Mouse (Mus musculus) heart, adult 18-20 months (tissue): ENCODE results near the gene Aco1. TPM values are rescaled to one million over a fixed set of nuclear protein-coding genes. Genes with fewer than 3 reads are reported as not detected.

Experiments
- DNase-seq, 2 experiments: peaks; one replicate each; pipeline ENCODE4 v3.0.0; 2021 to 2022; ENCODE audit warnings: mixed read lengths in 1 of 2
- total RNA-seq, 2 experiments: library from RNA; stranded (reverse); gene quantifications; 2 replicates each; pipeline ENCODE4 v1.2.3; 2021

The Aco1 gene
- total RNA-seq, 2 experiments from 2014 or later, result 28.6 to 34.8 TPM

- DNase-seq, result no peak
Measured at GRCm38 (mm10) chr4:40156582-40157499, 14.0 kb downstream of the Aco1 start.

- DNase-seq, result peak in 1 of 2 experiments; percentile 27
Measured at GRCm38 (mm10) chr4:40157500-40158223, 14.8 kb downstream of the Aco1 start.

- no peak for DNase-seq
Measured at GRCm38 (mm10) chr4:40158224-40158540, 15.3 kb downstream of the Aco1 start.

GRCm38 (mm10) chr4:40160591-40161434 lies 17.9 kb downstream of the Aco1 start:
- no peak for DNase-seq

- DNase-seq, result no peak
Measured at GRCm38 (mm10) chr4:40163646-40164045, 20.8 kb downstream of the Aco1 start.

- DNase-seq, result no peak
Measured at GRCm38 (mm10) chr4:40171477-40171876, 28.6 kb downstream of the Aco1 start.

- no peak for DNase-seq
Measured at GRCm38 (mm10) chr4:40172336-40172735, 29.5 kb downstream of the Aco1 start.

GRCm38 (mm10) chr4:40174321-40174720 lies 31.4 kb downstream of the Aco1 start:
- peak in 1 of 2 experiments; percentile 45 for DNase-seq

GRCm38 (mm10) chr4:40178584-40178983 lies 35.7 kb downstream of the Aco1 start:
- DNase-seq, result no peak

- no peak for DNase-seq
Measured at GRCm38 (mm10) chr4:40180046-40180445, 37.2 kb downstream of the Aco1 start.

- peak in 1 of 2 experiments; percentile 12 for DNase-seq
Measured at GRCm38 (mm10) chr4:40181681-40182080, 38.8 kb downstream of the Aco1 start.

GRCm38 (mm10) chr4:40182651-40183320 lies 39.9 kb downstream of the Aco1 start:
- peak; percentile 32 to 78 for DNase-seq

GRCm38 (mm10) chr4:40183781-40184180 lies 40.9 kb downstream of the Aco1 start:
- no peak for DNase-seq

- no peak for DNase-seq
Measured at GRCm38 (mm10) chr4:40184470-40184869, 41.6 kb downstream of the Aco1 start.

GRCm38 (mm10) chr4:40187956-40188355 lies 45.1 kb downstream of the Aco1 start:
- no peak for DNase-seq

GRCm38 (mm10) chr4:40192246-40192645 lies 49.4 kb downstream of the Aco1 start:
- no peak for DNase-seq

GRCm38 (mm10) chr4:40193461-40193860 lies 50.6 kb downstream of the Aco1 start:
- DNase-seq, result no peak

- DNase-seq, result no peak
Measured at GRCm38 (mm10) chr4:40195336-40195735, 52.5 kb downstream of the Aco1 start.

- DNase-seq, result no peak
Measured at GRCm38 (mm10) chr4:40202205-40202604, 59.3 kb downstream of the Aco1 start.

- DNase-seq, result no peak
Measured at GRCm38 (mm10) chr4:40204374-40204773, 61.5 kb downstream of the Aco1 start.

GRCm38 (mm10) chr4:40205231-40205903 lies 62.5 kb downstream of the Aco1 start:
- DNase-seq, result no peak
